Mouse (Mus musculus) c-Kit-positive CD71-negative TER-119-negative erythroid progenitor cells, embryonic 14.5 days (primary cell): ENCODE measurements around the gene Zfp326.
A peak's percentile ranks its signal among the peaks of the same experiment; 100 is the strongest.
"Not testable (repeated sequence)": the region's sequence is repeated elsewhere in the genome, so short reads cannot be mapped to it uniquely, and the experiment has no call there.

ENCODE experiments used
- DNase-seq: peaks from one replicate; pipeline ENCODE4 v3.0.0-alpha.2; 2013; ENCODE audit warnings: low read depth

The Zfp326 gene

GRCm38 (mm10) chr5:105876068-105876924, at the start of gene Zfp326:
Gene Zfp326, plus strand, starts transcription at chr5:105876565.
- peak; percentile 83 for DNase-seq

- no peak for DNase-seq
These were observed 49.4 kb upstream of the Zfp326 start for GRCm38 (mm10) chr5:105826916-105827510.

GRCm38 (mm10) chr5:105828050-105828449, 48.3 kb upstream of the Zfp326 start:
- DNase-seq = no peak

- DNase-seq = no peak
These were observed 47.3 kb upstream of the Zfp326 start for GRCm38 (mm10) chr5:105829008-105829586.

- no peak for DNase-seq
These were observed 44.2 kb upstream of the Zfp326 start for GRCm38 (mm10) chr5:105832140-105832539.

GRCm38 (mm10) chr5:105833923-105834322, 42.4 kb upstream of the Zfp326 start:
- DNase-seq = no peak

GRCm38 (mm10) chr5:105836006-105836405, 40.4 kb upstream of the Zfp326 start:
- no peak for DNase-seq

GRCm38 (mm10) chr5:105839740-105840310, 36.5 kb upstream of the Zfp326 start:
- DNase-seq = peak; percentile 23

GRCm38 (mm10) chr5:105844044-105844753, 32.2 kb upstream of the Zfp326 start:
- peak; percentile 17 for DNase-seq

- no peak for DNase-seq
These were observed 31.3 kb upstream of the Zfp326 start for GRCm38 (mm10) chr5:105845041-105845440.

GRCm38 (mm10) chr5:105847726-105848125, 28.6 kb upstream of the Zfp326 start:
- no peak for DNase-seq

GRCm38 (mm10) chr5:105849222-105849621, 27.1 kb upstream of the Zfp326 start:
- DNase-seq = no peak

GRCm38 (mm10) chr5:105849643-105850042, 26.7 kb upstream of the Zfp326 start:
- no peak for DNase-seq

- DNase-seq = no peak
These were observed 23.1 kb upstream of the Zfp326 start for GRCm38 (mm10) chr5:105853271-105853670.

GRCm38 (mm10) chr5:105857486-105857885, 18.9 kb upstream of the Zfp326 start:
- DNase-seq = no peak

- DNase-seq = no peak
These were observed 17.3 kb upstream of the Zfp326 start for GRCm38 (mm10) chr5:105858754-105859694.

- no peak for DNase-seq
These were observed 16.5 kb upstream of the Zfp326 start for GRCm38 (mm10) chr5:105859716-105860460.

- no peak for DNase-seq
These were observed 15.9 kb upstream of the Zfp326 start for GRCm38 (mm10) chr5:105860461-105860835.

- DNase-seq = no peak
These were observed 14.7 kb upstream of the Zfp326 start for GRCm38 (mm10) chr5:105861616-105862015.

- DNase-seq = not testable (repeated sequence)
These were observed 11.2 kb upstream of the Zfp326 start for GRCm38 (mm10) chr5:105865110-105865628.
